Mouse (Mus musculus): ENCODE measurements around the gene Eprs. TPM values are rescaled to one million over a fixed set of nuclear protein-coding genes. Genes with fewer than 3 reads are reported as not detected.

The Eprs gene
- total RNA-seq, 2 experiments from 2014 or later, result 110 to 111 TPM

DNA sequence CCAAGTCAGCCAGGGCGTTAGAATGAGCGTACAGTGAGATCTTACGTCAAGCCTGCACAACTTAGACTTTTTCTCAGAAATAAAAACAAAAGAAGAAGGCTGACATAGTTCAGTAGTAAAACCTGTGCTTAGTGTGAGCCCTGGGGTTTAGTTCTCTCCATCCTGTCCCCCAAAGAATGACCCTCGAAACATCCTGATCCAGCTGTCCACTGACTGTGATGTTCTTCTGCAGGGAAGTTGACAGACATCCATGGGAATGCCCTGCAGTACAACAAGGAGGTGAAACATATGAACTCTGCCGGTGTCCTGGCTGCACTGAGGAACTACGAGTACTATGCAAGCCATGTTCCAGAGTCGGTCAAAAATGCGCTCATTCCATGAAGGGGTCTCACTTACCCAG, 6.6 kb upstream of the Eprs start:
- intact Hi-C loops (cut with DNase I), result no loop called here
- no peak for DNase-seq

DNA sequence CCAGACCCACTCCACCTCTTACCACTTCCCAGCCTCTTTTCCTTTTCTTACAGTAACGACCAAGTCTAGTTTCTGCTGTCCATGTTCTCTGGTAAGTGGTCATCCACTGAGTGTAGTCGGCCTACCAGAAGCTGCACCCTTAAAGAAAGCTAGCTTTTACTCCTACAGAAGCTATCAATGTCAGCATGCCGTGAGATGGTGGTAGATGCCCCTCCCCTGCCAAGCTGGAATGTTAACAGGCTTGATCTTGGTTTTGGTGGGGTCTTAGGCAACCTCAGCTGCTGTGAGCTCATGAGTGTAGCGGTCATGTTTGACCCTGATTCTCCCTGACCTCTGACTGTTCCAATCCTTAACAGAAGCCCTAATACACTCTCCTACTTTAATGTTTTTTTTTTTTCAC, 4.6 kb upstream of the Eprs start:
- no peak for DNase-seq
- intact Hi-C loops (cut with DNase I), result no loop called here

DNA sequence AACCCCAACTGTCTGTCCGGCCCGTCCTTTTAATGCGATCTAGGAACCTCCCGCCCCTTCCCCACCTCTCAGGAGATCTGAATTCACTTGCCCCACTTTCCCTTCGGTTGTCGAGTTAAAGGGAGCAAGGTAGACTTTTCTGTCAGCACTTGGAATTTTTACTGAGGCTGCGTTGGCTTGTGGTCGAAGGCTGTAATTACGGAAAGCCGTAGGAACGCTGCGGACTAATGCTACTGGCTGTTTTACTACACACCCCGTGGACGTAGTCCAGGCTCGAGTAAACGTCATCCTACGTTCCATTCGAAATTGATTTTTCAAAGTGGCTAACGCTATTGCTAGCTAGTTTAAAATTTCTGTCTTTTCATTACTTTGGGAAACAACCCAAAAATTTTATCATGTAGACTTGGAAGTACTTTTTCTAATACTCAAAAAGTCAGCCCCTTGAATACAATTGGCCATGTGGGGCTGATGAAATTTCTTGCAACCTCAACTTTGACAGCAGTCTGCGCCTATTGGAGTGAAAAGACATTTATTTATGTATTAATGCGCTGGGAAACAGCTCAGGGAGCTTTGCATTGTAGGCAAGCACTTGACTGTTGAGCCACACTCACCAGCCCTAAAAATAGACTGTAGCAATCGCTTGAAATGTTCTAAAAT, 810 bp downstream of the Eprs start:
- intact Hi-C loops (cut with DNase I), result no loop called here
- peak; percentile 29 for DNase-seq

DNA sequence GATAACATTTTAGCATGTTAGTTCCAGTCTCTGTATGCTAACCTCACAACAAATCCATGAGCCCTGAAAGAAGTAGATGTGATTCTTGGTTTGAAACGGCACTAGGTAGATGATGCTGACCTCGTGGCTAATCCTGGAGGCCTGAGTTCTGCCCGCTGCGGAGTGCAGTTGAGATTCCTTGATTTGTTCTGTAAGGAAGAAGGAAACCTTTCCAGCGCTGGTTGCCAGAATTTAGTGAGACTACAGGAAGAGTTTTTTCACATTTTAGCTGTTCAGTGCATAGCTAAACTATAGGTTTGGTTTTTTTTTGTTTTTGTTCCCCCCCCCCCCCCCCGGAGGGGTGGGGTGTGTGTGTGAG, 1.3 kb downstream of the Eprs start:
- intact Hi-C loops (cut with DNase I), result no loop called here
- no peak for DNase-seq

DNA sequence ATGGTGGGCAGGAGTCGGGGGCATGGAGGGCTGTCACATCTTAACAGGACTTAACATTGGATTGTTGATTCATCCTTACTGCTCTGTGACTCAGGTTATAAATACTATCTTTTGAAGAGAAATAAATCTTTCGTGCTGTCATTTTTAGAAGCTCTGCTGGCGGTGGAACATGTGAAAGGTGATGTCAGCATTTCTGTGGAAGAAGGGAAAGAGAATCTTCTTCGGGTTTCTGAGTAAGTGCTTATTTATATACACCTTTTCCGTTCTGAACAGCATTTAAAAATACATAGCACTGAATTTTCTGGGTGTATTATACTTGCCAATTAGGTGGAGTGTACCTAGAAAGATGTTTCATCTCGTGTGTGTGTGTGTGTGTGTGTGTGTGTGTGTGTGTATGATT, 4.5 kb downstream of the Eprs start:
- no peak for DNase-seq
- intact Hi-C loops (cut with DNase I), result no loop called here

DNA sequence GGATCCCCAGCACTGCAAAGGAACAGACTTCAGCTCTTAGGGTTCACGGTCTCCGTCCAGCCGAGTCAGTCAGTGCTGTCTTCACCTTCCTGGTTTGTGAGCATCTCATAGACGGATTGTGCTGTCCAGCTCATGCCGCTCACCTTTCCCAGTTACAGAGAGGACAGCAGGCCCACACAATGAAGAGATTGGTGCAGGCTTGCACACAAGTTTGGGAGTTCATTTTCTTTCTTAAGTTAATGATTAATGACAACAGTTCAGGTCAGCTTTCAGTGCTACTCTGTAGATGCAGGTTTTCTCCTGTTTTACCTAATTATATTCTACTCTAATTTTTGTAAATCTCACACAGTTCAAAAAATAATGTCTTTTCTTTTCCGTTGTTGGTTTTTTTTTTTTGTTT, 7.1 kb downstream of the Eprs start:
- DNase-seq, result no peak
- intact Hi-C loops (cut with DNase I), result no loop called here

DNA sequence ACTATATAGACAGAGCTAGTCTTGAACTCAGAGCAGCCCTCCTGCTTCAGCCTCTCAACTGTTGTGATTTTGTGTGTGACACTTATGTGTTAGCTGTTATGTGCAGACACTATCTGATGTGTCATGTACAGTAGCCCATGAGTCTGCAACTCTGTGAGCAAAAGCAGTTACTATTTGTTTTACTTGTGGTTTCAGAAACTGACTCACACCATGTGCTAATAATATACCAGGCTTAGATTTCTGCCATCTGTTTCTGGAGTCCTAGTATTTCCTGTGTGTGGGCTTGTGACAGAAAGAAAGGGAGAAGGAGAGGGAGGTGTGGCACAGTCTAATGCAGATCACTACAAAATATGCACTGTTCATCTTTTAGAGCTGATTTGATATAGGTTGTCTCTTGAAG, 13.5 kb downstream of the Eprs start:
- intact Hi-C loops (cut with DNase I), result no loop called here
- no peak for DNase-seq

DNA sequence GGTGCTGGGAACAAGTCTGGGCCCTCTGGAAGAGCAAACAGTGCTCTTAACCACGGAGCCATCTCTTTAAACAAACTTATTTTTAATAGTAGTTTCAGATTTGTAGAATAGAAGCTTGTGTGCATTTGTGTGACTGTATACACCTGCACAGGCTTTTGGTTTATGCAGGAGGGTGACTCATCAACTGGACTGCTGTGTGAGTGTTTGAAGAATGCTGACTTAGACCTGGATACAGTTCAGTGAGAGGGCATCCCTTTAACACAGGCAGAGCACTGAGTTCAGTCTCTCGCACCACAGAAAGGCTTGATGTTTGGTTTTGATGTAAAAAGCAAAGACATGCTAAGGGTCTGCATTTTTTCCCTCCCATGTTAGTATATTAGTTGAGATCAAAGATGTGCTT, 14.6 kb downstream of the Eprs start:
- intact Hi-C loops (cut with DNase I), result no loop called here
- no peak for DNase-seq

DNA sequence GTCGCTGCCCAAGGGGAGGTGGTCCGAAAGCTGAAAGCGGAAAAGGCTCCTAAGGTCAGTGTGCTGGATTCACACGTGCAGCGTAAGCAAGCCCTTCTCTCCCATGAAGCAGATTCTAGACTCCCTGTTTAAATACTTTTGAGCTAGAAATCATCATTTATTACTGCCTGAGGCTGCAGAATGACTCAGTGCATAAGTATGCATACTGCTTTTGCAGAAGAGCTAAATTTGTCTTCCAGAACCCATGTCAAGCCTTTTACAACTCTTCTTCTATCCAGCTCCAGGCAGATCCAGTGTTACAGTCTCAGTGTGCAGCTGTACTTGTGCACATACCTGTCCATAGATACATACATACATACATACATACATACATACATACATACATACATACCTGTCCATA, 38.8 kb downstream of the Eprs start:
- DNase-seq, result no peak
- intact Hi-C loops (cut with DNase I), result loop anchor here (10.0 kb wide), 1 partner anchor 147 kb away; no protein-coding TSS in a partner anchor

DNA sequence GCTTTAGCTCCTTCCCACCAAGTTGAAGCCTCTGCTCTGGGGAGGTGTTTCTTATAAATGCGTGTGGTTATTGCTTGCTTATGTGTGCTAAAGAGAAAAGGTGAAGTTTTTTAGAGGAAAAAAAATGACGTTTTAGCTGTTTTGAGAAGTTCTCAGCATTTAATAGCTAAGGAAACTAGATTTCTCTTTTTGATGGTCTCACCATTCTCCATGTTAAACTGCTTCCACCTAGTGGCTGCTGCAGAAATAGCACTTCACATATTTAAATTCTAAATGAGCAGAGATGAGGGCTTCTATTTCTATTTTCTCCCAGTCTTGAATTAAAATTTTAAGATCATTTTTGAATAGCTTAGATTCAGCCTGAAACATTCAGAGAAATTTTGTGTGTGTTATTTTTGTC, 41.2 kb downstream of the Eprs start:
- DNase-seq, result no peak
- intact Hi-C loops (cut with DNase I), result loop anchor here (10.0 kb wide), 1 partner anchor 149 kb away; no protein-coding TSS in a partner anchor

DNA sequence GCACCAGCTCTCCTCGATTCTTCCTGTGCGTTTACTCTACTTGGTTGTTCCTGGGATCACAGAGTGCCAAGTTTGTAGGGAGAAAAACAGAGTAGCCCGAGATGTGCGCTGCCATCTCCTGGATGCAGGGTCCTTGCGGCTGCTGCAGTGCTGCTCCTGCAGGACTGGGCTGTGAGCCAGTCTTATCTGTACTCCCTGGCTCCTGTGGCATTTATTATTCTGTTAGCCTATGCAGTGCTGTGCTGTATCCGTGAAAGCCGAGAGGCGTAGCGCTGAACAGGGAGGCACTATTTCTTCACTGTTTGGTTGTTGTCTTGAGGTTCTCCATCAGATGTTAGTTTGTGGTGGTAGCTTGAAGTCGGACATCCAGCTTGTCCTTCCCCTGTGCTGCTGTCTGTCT, 43.1 kb downstream of the Eprs start:
- intact Hi-C loops (cut with DNase I), result loop anchor here (5.0 to 10.0 kb wide), 2 partner anchors 96 to 151 kb away; no protein-coding TSS in a partner anchor
- DNase-seq, result no peak

DNA sequence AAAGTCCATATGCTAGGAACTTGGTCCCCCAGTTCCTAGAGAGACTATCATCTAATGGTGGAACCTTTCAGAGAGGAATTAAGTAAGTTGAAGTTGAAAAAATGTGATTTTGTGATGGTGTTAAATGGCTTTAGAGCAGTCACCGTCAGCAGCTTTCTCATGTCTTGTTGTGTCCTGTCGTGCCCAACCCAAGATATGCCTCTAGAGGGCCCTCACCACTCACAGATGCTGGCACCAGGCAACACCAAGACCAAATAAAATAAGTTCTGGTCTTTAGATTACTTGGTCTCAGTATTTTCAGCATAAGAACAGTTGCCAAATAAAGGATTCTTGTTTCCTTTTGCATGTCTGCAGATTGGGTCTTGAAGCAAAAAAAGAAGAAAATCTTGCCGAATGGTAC, 47.0 kb downstream of the Eprs start:
- intact Hi-C loops (cut with DNase I), result loop anchor here (5.0 to 10.0 kb wide), 2 partner anchors 92 to 155 kb away; no protein-coding TSS in a partner anchor
- DNase-seq, result peak; percentile 24

DNA sequence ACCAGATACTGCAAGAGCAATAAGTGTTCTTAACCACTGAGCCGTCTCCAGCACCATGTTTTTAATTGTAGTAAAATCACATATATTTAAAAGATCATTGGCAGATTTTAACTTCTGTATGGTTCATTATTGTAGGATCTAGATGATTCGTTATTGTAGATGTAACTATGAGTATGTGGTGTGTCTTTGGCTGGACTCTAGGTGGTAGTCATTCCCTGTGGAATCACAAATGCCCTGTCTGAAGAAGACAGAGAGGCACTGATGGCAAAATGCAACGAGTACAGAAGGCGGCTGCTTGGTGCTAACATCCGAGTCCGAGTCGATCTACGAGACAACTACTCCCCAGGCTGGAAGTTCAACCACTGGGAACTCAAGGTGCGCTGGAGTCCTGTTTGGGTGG, 55.2 kb downstream of the Eprs start:
- intact Hi-C loops (cut with DNase I), result no loop called here
- no peak for DNase-seq

DNA sequence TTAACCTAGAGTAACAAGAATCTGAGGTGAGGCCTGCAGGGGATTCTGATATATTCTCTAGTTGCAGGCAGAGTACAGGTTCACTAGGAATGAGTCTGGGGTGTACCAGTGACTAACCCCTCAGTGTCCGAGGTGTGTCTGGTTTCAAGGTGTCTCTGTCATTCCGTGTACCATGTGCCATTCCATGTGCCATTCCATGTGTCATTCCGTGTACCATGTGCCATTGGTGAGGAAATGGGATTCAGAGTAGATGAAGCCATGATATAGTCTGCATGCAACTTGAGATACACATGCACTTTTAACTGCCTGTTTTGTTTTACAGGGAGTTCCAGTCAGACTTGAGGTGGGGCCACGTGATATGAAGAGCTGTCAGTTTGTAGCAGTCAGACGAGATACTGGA, 57.0 kb downstream of the Eprs start:
- no peak for DNase-seq
- intact Hi-C loops (cut with DNase I), result no loop called here

DNA sequence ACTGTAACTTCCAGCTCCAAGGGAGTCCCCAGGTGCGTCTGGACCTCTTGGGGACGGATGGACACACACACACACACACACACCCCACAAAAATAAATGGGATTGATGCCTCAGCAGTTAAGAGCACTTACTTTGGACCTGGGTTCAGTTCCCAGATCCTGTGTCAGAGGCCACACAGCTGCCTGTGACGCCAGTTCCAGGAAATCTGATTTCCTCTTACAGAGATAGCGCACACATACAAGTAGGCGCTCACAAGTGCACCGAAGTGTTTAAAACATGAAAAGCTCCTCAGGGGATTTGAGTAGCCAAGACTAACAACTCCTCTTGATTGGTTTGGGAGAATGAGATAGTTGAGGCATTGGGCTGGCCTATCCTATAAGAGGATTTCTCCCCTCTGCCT, 57.9 kb downstream of the Eprs start:
- intact Hi-C loops (cut with DNase I), result no loop called here
- DNase-seq, result no peak

DNA sequence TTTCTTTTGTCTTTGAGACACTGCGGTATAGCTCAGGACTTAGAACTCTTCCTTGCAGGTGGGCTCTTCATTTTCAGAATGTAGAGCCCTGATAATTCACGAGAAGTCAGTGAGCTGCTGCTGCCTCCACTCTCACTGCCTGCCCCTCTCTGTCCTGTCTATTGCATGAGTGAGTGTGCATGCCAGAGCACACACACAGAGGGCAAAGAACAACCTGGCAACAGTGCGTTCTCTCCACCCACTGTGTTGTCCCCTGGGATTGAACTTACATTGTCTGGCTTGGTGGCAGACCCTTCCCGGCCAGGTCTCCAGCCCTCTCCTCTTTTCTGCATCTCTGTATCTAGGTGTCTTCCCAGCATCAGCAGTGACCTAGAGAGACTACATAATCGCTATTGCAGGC, 63.7 kb downstream of the Eprs start:
- no peak for DNase-seq
- intact Hi-C loops (cut with DNase I), result no loop called here

DNA sequence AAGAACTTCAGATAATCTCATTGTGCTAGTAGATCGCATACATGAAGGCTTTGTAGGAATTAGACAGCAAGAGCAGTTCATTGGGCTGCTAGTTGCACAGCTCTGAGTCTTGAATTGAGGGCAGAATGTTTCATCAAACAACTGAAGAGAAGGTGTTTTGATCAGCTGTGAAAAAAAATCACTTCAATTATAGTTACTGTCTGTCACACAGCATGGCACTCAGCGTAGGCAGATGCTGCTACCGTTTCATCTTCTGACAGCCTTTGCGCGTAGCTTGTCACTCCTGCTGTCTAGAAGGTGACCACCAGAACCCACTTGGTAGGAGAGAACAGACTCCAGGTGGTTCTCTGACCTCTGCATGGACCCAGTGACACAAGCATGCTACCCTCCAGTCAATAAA, 67.6 kb downstream of the Eprs start:
- no peak for DNase-seq
- intact Hi-C loops (cut with DNase I), result loop anchor here (10.0 kb wide), 1 partner anchor 74 kb away; no protein-coding TSS in a partner anchor

DNA sequence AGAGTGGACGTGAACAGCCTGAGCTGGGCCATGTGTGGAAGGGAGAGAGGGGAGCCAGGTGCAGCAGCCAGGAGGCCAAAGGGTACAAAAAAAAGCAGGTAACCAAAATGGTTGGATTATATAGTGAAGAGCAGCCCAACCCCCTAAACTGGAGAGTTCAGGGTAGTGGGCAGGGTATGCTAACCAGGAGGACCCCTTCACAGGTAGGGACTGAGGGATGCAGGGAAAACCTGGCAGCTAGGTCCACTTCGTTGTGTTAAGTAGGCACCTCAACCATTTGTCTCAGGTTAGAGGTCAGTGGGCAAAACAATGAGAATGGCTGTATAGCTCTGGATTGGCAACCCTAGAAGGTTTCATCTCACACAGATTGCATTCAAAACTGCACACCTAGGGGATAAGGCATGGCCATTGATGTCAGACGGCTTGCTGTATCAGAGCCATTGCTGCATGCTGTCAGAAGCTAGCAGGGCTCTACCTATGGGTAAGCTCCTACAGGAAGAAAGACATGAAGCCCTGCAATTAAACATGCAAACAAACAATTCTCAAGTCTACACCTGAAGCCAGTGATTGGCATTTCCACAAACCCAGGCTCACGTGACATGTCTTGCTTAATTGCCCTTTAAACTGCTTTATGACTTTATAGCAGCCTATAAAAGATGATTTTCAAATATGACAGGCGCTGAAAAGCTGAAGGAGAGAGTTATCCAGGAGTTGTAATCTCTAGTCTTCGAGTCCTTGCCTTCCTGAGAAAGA, 68.6 kb downstream of the Eprs start:
- intact Hi-C loops (cut with DNase I), result loop anchor here (10.0 kb wide), 1 partner anchor 73 kb away; no protein-coding TSS in a partner anchor
- no peak for DNase-seq

DNA sequence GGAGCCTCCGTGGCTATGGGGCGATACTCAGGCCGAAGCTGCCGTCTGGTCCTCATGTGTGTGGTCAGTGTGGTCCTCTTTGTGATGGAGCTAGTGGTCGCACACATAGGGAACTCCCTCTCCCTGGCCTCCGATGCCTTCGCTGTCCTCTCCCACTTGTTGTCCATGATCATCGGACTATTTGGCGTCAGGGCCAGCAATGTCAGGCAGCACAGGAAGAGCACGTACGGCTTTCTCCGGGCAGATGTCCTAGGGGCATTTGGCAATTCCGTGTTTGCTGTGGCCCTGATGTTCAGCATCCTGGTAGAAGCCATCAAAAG, 69.1 kb downstream of the Eprs start:
- intact Hi-C loops (cut with DNase I), result loop anchor here (10.0 kb wide), 1 partner anchor 73 kb away; no protein-coding TSS in a partner anchor
- DNase-seq, result no peak

DNA sequence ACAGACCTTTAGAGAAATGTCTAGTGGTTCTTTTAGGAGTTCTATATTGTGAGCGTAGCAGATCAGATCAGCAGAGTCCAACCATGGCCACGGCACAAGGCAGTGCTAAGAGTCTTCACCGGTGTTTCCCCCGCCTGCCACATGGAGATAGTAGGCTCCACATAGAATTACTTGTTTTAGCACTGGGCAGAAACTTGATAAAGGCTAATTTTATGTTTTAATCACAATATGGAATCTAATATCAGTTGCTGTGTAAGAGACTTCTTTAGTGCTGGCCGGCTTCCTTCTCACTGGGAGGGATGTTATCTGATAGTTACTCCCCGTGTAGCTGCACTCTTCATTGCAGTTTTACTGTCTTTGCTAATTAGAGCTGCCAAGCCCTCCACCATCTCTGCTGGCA, 70.3 kb downstream of the Eprs start:
- intact Hi-C loops (cut with DNase I), result loop anchor here (10.0 kb wide), 1 partner anchor 72 kb away; no protein-coding TSS in a partner anchor

DNA sequence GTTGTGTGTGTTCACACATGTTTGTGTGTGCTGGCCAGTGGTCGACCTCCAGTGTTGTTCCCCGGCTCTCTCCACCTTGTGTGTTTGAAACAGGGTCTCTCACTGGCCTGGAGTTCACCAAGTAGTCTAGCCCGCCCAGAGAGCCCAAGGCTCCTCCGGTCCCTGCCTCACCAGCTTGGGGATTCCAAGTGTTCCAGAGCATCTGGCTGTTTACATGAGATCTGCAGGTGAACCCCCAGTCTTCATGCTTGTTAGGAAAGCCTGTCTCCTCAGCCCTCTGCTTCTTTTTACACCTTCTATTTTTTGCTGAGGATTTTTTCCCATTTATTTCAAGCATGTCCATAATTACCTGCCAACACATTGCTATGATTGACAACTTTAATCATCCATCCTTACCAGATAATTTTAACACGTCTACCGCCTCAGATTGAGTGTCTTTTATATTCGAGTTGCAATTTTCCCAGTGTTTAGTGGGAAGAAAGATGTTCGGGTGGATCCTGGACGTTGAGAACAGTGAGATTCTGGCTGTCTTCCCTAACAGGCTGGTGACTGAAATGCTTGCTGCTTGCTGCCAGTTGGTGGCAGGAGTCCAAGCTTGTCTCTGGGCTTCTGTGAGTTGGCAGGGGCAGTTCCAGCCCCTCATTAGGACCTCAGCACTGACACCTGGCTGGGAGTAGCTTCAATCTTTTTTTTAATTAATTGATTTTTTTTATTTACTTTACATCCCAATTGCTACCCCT, 76.2 kb downstream of the Eprs start:
- intact Hi-C loops (cut with DNase I), result loop anchor here (10.0 kb wide), 1 partner anchor 66 kb away; no protein-coding TSS in a partner anchor

More for the DNA sequence above, 70.3 kb downstream of the Eprs start:
- no peak for DNase-seq

More for the DNA sequence above, 76.2 kb downstream of the Eprs start:
- DNase-seq, result peak; percentile 97

Measured in left cerebral cortex, postnatal 4 days (tissue).